12 mouse cellular contexts compared by ENCODE assay signal in the genomic region with DNA sequence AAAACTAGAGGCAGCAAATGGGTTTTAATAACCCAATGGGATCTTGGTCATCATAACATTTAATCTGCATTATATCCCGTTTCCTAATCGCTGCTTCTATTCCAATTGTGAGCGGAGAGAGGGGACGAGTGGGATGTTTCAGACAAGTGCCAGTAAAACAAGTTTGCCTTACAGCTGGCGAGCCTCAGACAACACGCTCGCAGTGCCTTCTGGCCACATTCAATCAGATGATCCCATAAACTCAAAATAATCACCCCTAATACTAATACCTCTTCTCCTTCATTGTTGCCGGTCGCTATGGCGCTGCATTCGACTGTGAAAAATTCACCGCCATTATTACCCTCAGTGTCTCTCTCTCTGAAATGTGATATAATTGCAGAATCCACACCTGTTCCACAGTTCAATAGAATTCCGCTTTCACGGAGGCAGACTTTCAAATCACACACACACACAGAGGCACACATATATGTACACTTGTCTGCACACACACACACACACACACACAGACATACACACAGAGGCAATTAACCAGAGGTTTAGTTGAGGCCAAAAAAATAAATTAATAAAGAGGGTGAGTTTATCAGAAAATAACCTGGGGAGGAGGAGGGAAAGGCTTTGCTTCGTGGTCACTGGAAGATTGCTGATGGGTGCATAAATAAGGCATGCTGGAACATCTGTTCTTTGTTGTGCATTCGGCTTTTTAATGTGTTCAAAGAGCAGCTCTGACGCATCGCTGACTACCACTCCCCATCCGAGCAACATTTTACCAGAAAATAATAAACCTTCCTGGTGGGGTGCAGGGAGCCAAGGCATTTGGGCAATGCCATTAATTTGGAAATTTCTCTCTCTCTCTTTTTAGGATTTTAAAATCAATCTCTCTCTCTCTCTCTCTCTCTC.
DNase-seq lines count a peak whose midpoint lies in the region; ATAC-seq and TF ChIP-seq lines count a peak whose summit lies in the region.
"Had no signal": no experiment of that assay in that cellular context is flagged by ENCODE, and none has a peak within 500 bp of the region (broad histone marks: within the 10 kb centered on the region; RNA-seq: fewer than 3 reads in every experiment).

No protein-coding gene starts in this region.

- H3K27me3 ChIP-seq in heart, adult 2 months (ENCODE audit: control insufficient read depth, insufficient read depth, low read length) = no peaks in the 10 kb centered on the region
- H3K27me3 ChIP-seq in hindbrain, postnatal 0 days (ENCODE audit: insufficient read depth, low read length) = no peaks in the 10 kb centered on the region
- no peaks in the 10 kb centered on the region for H3K27me3 ChIP-seq in midbrain, embryonic 14.5 days (ENCODE audit: control insufficient read depth, insufficient read depth, low read length)

- H3K36me3 ChIP-seq in heart, adult 2 months (ENCODE audit: control insufficient read depth, insufficient read depth, low read length) = no peaks in the 10 kb centered on the region
- no peaks in the 10 kb centered on the region for H3K36me3 ChIP-seq in hindbrain, postnatal 0 days (ENCODE audit: insufficient read depth, low read length)
- no peaks in the 10 kb centered on the region for H3K36me3 ChIP-seq in midbrain, embryonic 14.5 days (ENCODE audit: control insufficient read depth, insufficient read depth, low read length)

- H3K4me3 ChIP-seq in heart, adult 2 months = no peak overlapping the region
- no peak overlapping the region for H3K4me3 ChIP-seq in hindbrain, postnatal 0 days (ENCODE audit: low read length)
- H3K4me3 ChIP-seq in midbrain, embryonic 14.5 days (replicated peaks; ENCODE audit: low read depth, low read length) = no peak overlapping the region

- no peaks in the 10 kb centered on the region for H3K9me3 ChIP-seq in hindbrain, postnatal 0 days (ENCODE audit: low read length)
- H3K9me3 ChIP-seq in midbrain, embryonic 14.5 days (ENCODE audit: control insufficient read depth, low read length) = no peaks in the 10 kb centered on the region

- TF ChIP-seq POLR2A in heart, adult 2 months (IDR thresholded peaks at IDR 0.05; ENCODE audit: insufficient read depth, low read depth, low read length) = no peak

- peaks cover 3% of the 10 kb centered on the region; the same call in 1 of the 2 replicates for H3K4me1 ChIP-seq in heart, adult 2 months (ENCODE audit: control insufficient read depth, insufficient read depth, low read length)
- no peaks in the 10 kb centered on the region for H3K4me1 ChIP-seq in hindbrain, postnatal 0 days (ENCODE audit: insufficient read depth, low read length)
- H3K4me1 ChIP-seq in midbrain, embryonic 14.5 days (ENCODE audit: control insufficient read depth, insufficient read depth, low read length) = peaks cover 3% of the 10 kb centered on the region; the same call in 1 of the 2 replicates

- no peak overlapping the region for H3K27ac ChIP-seq in heart, adult 2 months
- peak overlapping the region; percentile 42; the same call in 1 of the 2 replicates for H3K27ac ChIP-seq in hindbrain, postnatal 0 days
- peak overlapping the region; percentile 70 for H3K27ac ChIP-seq in midbrain, embryonic 14.5 days (replicated peaks; ENCODE audit: low read depth, low read length)
- H3K27ac ChIP-seq: macrophage had no signal

- no peak for TF ChIP-seq EP300 in heart, adult 2 months (IDR thresholded peaks at IDR 0.05; ENCODE audit: insufficient read depth, low read depth, low read length)

- intact Hi-C loops in heart, postnatal 10 days (cut with DNase I) = no loop called here
- intact Hi-C loops in heart, adult 2 months (cut with DNase I) = no loop called here

- TF ChIP-seq CTCF in heart, adult 2 months (IDR thresholded peaks at IDR 0.05) = no peak
- TF ChIP-seq CTCF in hindbrain, postnatal 0 days (IDR thresholded peaks at IDR 0.05; ENCODE audit: low read depth) = no peak

- peak; percentile 4 to 10 for DNase-seq in heart, postnatal 10 days
- no peak for DNase-seq in heart, adult 2 months
- DNase-seq in brain, adult 2 months (ENCODE audit: low read depth, low spot score) = peak; percentile 45
- peak; percentile 18 for DNase-seq in hindbrain, postnatal 0 days (ENCODE audit: low spot score)
- peak; percentile 55 for DNase-seq in midbrain, embryonic 14.5 days
- no peak for DNase-seq in kidney, postnatal 14 days
- no peak for DNase-seq in kidney, postnatal 36 days
- DNase-seq in thymus, postnatal 25 days = no peak
- DNase-seq: B cell, adult 2 months; cerebellum, postnatal 14 days had no signal

- peak overlapping the region; percentile 42 for H3K4me2 ChIP-seq in hindbrain, postnatal 0 days (ENCODE audit: low read depth, low read length)
- H3K4me2 ChIP-seq in midbrain, embryonic 14.5 days (ENCODE audit: low read length) = peak overlapping the region; percentile 41

- 73% methylated on average over 19 of the region's 19 CpGs for WGBS in heart, adult 2 months
- 36% methylated on average over 19 of the region's 19 CpGs for WGBS in hindbrain, postnatal 0 days
- 30% methylated on average over 19 of the region's 19 CpGs for WGBS in midbrain, embryonic 14.5 days

- peak; percentile 66 for ATAC-seq in hindbrain, postnatal 0 days
- peak; percentile 47 for ATAC-seq in midbrain, embryonic 14.5 days (ENCODE audit: low FRiP score, low TSS enrichment)
- ATAC-seq: inflammation-experienced regulatory T-cells, adult 6 months had no signal

- no peak overlapping the region for H3K9ac ChIP-seq in heart, adult 2 months (ENCODE audit: low read depth, low read length)
- H3K9ac ChIP-seq in hindbrain, postnatal 0 days (replicated peaks; ENCODE audit: low read length) = no peak overlapping the region; the same call in 1 of the 2 replicates
- 0 out of 2 replicates have a peak overlapping the region, but pooled peaks have one; percentile 1 for H3K9ac ChIP-seq in midbrain, embryonic 14.5 days (replicated peaks; ENCODE audit: low read length)

- no peaks in the 10 kb centered on the region for H3K79me2 ChIP-seq in heart, adult 2 months (replicated peaks; ENCODE audit: control insufficient read depth, insufficient read depth, low read length)

Comparison
In these comparisons a context has a peak if more than half of its experiments do, and no peak if none do; other contexts are left out.
1. DNase-seq: peak in heart, postnatal 10 days (2 of 2), brain, adult 2 months (single experiment), hindbrain, postnatal 0 days (single experiment) and midbrain, embryonic 14.5 days (single experiment); none in heart, adult 2 months (0 of 2), kidney, postnatal 14 days (single experiment), kidney, postnatal 36 days (0 of 2) and thymus, postnatal 25 days (single experiment).